Mouse (Mus musculus) forebrain, embryonic 12.5 days (tissue): ENCODE measurements at regions not wholly inside any gene's neighbourhood (a gene's known extent, or its start where the extent isn't known, plus 50 kb on each side); places are given as distances from the start of the nearest gene placed in this dataset.

Experiments used
- ATAC-seq: fragments of 200-750 bp; cut with Nextera tagmentation; 2 replicates; pipeline ENCODE4 v1.8.0; 2017; ENCODE audit warnings: moderate TSS enrichment; ENCODE audit not compliant: low FRiP score
- H3K27ac ChIP-seq: fragments of 300-500 bp; sonication (generic); 2 replicates; pipeline ENCODE4 v1.5.1; 2016; ENCODE audit warnings: mild to moderate bottlenecking
- H3K27me3 ChIP-seq: fragments of 300-500 bp; sonication (generic); 2 replicates; pipeline ENCODE4 v1.6.1; 2016; ENCODE audit warnings: mild to moderate bottlenecking
- H3K36me3 ChIP-seq: fragments of 300-500 bp; sonication (generic); replicated peaks from 2 replicates; pipeline ENCODE4 v1.6.1; 2016; ENCODE audit warnings: mild to moderate bottlenecking
- H3K4me1 ChIP-seq: fragments of 300-500 bp; sonication (generic); 2 replicates; pipeline ENCODE4 v1.6.1; 2016
- H3K4me2 ChIP-seq: fragments of 300-500 bp; sonication (generic); 2 replicates; pipeline ENCODE4 v1.6.1; 2016; ENCODE audit warnings: mild to moderate bottlenecking, moderate library complexity
- H3K4me3 ChIP-seq: fragments of 300-500 bp; sonication (generic); replicated peaks from 2 replicates; pipeline ENCODE4 v1.5.1; 2016; ENCODE audit warnings: mild to moderate bottlenecking
- H3K9ac ChIP-seq: fragments of 300-500 bp; sonication (generic); 2 replicates; pipeline ENCODE4 v1.6.1; 2016; ENCODE audit warnings: mild to moderate bottlenecking
- H3K9me3 ChIP-seq: fragments of 300-500 bp; sonication (generic); 2 replicates; pipeline ENCODE4 v1.6.1; 2016
- WGBS: fragments of 180-500 bp; shearing (Covaris S2); methylation state at CpG from one replicate; pipeline ENCODE4 v1.1.7; 2016; 5-methylcytosine and 5-hydroxymethylcytosine counted together

DNA sequence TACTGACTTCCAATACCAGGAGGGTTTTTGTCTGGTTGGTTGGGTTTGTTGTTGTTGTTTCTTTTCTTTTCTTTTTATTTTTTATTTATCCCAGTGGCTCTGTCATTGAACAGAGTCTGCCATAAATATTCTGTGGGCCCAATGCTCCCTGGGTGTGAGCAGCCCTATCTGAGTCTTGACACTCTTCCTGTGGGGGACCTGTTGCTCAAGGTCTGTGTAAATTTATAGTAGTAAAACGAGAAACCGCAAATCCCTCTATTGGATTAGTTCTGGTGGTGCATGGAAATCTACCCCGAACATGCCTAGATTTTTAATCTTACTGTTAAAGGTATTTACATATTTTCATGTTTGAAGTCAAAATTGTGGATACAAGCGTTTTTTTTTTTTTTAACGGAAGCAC is 395.2 kb downstream of the Atp23 start:
- WGBS, result 89% methylated on average over 5 of the region's 5 CpGs
- no peak overlapping the region for H3K4me2 ChIP-seq

DNA sequence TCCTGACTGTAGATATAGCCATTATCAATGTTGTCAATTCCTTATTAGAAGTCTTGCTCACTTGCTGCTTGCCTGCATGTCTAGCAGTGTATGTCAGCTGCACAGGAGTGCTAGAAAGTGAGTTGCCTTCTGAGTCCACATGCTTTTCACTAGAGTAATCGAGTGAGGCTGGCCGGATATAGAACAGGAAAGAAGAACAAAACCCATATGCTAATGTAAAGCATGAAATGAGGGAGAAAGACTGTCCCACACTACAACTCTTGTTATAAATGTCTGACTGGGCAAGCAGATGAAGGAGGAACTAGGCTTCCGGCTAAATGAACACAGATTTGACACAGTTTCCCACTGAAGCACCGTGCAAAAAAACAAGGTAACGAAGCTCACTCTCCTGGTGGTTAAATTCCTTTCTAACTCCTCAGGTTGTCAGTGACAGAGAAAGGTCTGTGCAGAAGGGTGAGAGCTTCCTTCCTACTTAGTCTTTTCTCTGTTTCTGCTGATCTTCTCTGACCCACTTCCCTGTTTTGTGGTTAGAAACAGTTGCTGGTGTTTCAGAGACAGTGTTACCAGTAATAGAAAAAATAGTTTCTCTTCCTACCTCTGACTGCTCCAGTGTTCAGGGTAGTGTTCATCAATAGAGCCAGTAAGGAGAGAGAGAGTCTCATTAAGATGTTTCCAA is 399.0 kb downstream of the Atp23 start:
- Histone ChIP-seq H3K9ac (no peak overlapping the region), H3K4me1 (peaks cover 4% of the 10 kb centered on the region), H3K4me2 (no peak overlapping the region), H3K27me3 (no peaks in the 10 kb centered on the region), H3K9me3 (no peaks in the 10 kb centered on the region), H3K27ac (no peak overlapping the region), H3K36me3 (no peaks in the 10 kb centered on the region), H3K4me3 (no peak overlapping the region)
- no peak for ATAC-seq
- 49% methylated on average over 5 of the region's 5 CpGs for WGBS

More for the DNA sequence above, 395.2 kb downstream of the Atp23 start:
- Histone ChIP-seq H3K27me3 (no peaks in the 10 kb centered on the region), H3K4me1 (peaks cover 4% of the 10 kb centered on the region), H3K9ac (no peak overlapping the region), H3K36me3 (no peaks in the 10 kb centered on the region), H3K4me3 (no peak overlapping the region), H3K9me3 (no peaks in the 10 kb centered on the region), H3K27ac (no peak overlapping the region)
- ATAC-seq, result no peak

DNA sequence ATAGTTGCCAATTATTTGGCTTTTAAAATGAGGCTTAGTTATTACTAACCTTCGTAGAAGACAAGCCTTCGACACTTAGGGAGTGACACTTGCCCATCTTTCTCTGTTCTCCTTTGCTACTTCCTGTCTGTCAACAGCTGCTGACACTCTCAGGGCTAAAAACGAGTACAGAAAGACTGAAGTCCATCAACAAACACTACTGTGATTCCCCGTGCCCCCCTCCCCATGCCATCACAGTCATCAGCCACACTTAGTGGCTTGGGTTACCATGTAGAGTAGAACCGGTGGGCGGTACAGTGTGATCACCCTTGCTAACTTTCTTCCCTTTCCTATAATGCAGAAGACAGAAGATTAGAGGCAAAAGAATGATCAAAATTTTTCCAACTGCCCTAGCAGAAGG is 402.4 kb downstream of the Atp23 start:
- no peaks in the 10 kb centered on the region for H3K9me3 ChIP-seq
- H3K4me2 ChIP-seq, result no peak overlapping the region
- no peaks in the 10 kb centered on the region for H3K27me3 ChIP-seq
- no peak overlapping the region for H3K27ac ChIP-seq
- peaks cover 4% of the 10 kb centered on the region for H3K4me1 ChIP-seq
- no peaks in the 10 kb centered on the region for H3K36me3 ChIP-seq
- no peak for ATAC-seq
- H3K4me3 ChIP-seq, result no peak overlapping the region
- 88% methylated on average over 6 of the region's 6 CpGs for WGBS
- no peak overlapping the region for H3K9ac ChIP-seq

DNA sequence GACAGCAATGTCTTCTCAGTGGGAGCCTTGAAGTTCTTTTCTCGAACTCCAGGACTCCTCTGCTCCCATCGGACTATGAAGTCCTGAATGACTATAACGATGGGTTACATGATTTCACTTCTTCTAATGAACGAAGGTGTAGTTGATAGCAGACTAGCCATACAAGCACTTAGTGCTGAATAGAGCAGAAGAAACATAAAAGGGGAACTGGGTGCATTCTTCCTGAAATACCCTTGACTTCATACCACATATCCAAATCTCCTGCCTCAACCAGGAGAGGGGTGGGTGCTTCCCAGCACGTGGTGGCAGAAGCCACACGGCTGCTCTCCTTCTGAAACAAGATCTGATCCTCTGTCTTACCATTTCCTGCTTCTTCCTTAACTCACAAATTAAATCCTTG is 407.4 kb downstream of the Atp23 start:
- Histone ChIP-seq H3K27ac (no peak overlapping the region), H3K9me3 (no peaks in the 10 kb centered on the region), H3K27me3 (no peaks in the 10 kb centered on the region), H3K36me3 (no peaks in the 10 kb centered on the region), H3K4me1 (no peaks in the 10 kb centered on the region), H3K4me2 (no peak overlapping the region), H3K9ac (no peak overlapping the region), H3K4me3 (no peak overlapping the region)
- no peak for ATAC-seq
- WGBS, result 90% methylated on average over 6 of the region's 6 CpGs

DNA sequence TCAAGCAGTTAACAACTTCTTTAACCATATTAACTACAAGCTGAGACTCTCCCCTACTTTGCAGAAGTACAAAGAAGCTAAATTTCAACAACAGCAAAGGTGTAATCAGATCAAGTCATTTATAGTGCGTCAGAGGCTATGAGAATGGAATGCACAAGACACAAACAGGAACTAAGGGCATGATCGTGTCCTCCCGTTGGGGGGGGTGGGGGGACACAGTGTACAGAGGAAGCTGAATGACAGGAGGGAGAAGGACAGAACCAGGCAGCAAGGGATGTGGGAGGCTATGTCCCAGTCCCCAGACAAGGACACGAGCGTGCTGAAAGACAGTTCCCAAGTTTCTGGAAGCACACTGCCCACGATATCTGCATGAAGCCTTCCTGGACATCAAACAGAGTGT is 408.9 kb downstream of the Atp23 start:
- WGBS, result 86% methylated on average over 6 of the region's 6 CpGs
- ATAC-seq, result no peak
- H3K9me3 ChIP-seq, result no peaks in the 10 kb centered on the region

DNA sequence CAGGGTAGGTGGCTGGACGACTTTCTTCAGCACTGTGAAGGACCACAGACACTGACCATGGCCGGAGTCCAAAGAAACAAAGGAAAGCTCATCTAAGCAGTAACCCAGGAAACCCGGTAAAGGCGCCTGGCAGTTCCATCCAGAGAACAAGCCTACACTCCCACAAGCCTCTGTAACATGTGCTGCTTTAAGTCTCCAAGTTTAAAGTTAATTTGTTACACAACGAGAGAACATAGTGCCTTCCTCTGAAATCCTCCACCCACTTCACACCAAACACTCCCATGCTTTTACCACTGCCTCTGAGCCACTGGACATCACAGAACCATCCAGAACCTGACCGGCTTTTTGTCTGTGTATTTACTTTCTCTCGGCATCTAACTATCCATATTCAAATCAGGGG is 416.0 kb downstream of the Atp23 start:
- Histone ChIP-seq H3K27ac (no peak overlapping the region), H3K4me1 (no peaks in the 10 kb centered on the region), H3K4me2 (no peak overlapping the region), H3K36me3 (no peaks in the 10 kb centered on the region), H3K9ac (no peak overlapping the region), H3K9me3 (peaks cover 2% of the 10 kb centered on the region; the same call in 1 of the 2 replicates), H3K4me3 (no peak overlapping the region), H3K27me3 (no peaks in the 10 kb centered on the region)
- no peak for ATAC-seq
- WGBS, result 84% methylated on average over 7 of the region's 7 CpGs

More for the DNA sequence above, 408.9 kb downstream of the Atp23 start:
- Histone ChIP-seq H3K4me1 (no peaks in the 10 kb centered on the region), H3K9ac (no peak overlapping the region), H3K27me3 (no peaks in the 10 kb centered on the region), H3K36me3 (no peaks in the 10 kb centered on the region), H3K4me3 (no peak overlapping the region), H3K4me2 (no peak overlapping the region), H3K27ac (no peak overlapping the region)

DNA sequence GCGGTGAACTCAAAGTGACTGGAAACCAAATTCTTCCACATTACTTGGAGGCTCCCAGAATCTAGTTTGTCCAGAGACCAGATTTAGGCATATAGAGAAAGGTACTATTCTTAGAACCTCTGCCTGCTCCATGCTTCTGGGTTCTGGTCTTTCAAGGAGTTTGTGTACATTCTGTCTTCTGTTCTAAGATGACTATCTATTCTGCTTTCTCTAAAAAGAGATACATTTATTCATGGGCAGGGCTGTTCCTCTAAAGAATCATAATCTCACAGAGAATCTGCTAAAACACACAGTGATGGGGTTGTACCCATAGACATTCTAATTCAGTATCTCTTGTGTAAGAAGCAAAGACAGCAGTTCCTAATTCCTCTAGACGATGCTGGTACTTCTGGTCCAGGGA is 417.7 kb downstream of the Atp23 start:
- H3K36me3 ChIP-seq, result no peaks in the 10 kb centered on the region
- 94% methylated on average over 2 of the region's 2 CpGs for WGBS
- no peaks in the 10 kb centered on the region for H3K4me1 ChIP-seq
- H3K4me3 ChIP-seq, result no peak overlapping the region
- no peak for ATAC-seq
- H3K9ac ChIP-seq, result no peak overlapping the region
- H3K9me3 ChIP-seq, result peaks cover 2% of the 10 kb centered on the region; the same call in 1 of the 2 replicates
- H3K4me2 ChIP-seq, result no peak overlapping the region
- no peak overlapping the region for H3K27ac ChIP-seq
- H3K27me3 ChIP-seq, result no peaks in the 10 kb centered on the region

DNA sequence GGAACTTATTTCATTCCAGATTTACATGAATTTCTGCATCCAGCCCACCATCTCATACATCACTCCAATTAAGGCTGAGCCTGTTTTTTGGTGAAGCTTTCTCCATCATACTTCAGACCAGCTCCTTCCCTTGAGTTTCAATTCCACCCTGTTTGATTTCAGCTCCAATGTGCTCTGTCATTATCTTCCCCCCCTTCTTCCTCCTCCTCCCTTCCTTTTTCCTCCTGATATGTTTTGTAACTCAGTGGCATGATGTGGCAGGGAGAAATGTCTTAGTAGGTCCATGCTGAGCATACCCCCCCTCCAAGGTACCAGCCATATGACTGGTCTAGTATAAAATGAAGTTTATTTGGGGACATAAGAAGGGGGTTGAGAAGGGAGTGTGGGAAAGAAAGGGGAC is 420.8 kb downstream of the Atp23 start:
- H3K27ac ChIP-seq, result no peak overlapping the region
- H3K9ac ChIP-seq, result no peak overlapping the region
- H3K4me1 ChIP-seq, result no peaks in the 10 kb centered on the region
- no peak for ATAC-seq
- no peaks in the 10 kb centered on the region for H3K27me3 ChIP-seq
- no peaks in the 10 kb centered on the region for H3K36me3 ChIP-seq
- peaks cover 2% of the 10 kb centered on the region; the same call in 1 of the 2 replicates for H3K9me3 ChIP-seq
- no peak overlapping the region for H3K4me3 ChIP-seq
- H3K4me2 ChIP-seq, result no peak overlapping the region

DNA sequence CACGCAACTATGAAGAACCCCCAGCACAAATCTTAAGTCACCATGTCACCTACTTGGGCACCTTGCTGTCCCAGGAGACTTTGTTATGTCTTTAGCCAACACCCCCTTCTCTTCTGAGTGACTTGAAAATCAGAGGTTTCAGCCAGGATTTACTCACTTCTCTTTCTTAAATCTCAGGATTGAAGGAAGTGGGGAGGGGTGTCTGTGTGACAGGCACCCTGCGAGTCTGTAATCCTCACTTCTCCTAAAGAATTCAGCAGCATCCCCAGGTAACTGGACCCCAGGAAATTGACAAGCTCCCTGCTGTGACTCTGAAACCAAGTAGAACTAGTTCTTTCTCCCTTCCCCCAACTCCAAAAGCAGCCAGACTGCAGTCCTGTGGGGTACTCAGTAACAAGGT is 421.4 kb downstream of the Atp23 start:
- H3K4me2 ChIP-seq, result no peak overlapping the region
- H3K4me3 ChIP-seq, result no peak overlapping the region
- 46% methylated on average over 2 of the region's 2 CpGs for WGBS
- H3K36me3 ChIP-seq, result no peaks in the 10 kb centered on the region
- H3K9ac ChIP-seq, result no peak overlapping the region
- ATAC-seq, result no peak
- H3K27me3 ChIP-seq, result no peaks in the 10 kb centered on the region
- no peak overlapping the region for H3K27ac ChIP-seq
- peaks cover 2% of the 10 kb centered on the region; the same call in 1 of the 2 replicates for H3K9me3 ChIP-seq
- H3K4me1 ChIP-seq, result no peaks in the 10 kb centered on the region

DNA sequence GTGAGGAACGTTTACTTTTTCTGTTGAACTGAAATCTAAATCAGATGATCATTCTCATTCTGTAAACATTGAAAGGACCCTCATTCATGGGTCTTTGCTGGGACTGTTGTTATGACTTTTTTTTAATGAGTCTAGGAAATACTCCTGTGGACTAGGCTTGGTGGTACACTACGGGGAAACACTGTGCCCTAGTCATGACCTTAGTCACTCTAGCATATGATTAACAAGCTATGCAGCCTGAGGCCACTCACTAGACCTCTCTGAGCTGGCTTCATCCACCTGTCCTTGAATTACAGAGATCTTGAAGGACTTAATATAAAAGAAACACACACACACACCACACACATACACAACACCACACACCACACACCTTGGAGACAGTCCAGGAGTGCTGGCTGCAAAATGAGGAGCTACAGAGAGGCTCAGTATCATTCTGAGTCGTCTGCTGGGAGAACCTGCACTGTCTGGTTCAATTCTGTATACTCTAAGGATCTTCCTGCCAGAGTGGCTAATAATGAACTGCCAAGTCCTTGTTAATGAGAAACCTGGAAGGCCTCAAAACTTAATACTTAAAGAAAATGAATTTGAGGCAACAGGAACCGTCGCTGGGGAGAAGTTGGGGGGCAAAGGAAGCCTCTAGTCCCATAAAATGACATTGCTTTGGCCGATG is 428.0 kb downstream of the Atp23 start:
- Histone ChIP-seq H3K4me2 (no peak overlapping the region), H3K9me3 (no peaks in the 10 kb centered on the region), H3K9ac (no peak overlapping the region), H3K27me3 (no peaks in the 10 kb centered on the region), H3K36me3 (no peaks in the 10 kb centered on the region), H3K4me3 (no peak overlapping the region), H3K27ac (no peak overlapping the region), H3K4me1 (no peaks in the 10 kb centered on the region)
- ATAC-seq, result no peak
- 75% methylated on average over 6 of the region's 6 CpGs for WGBS

DNA sequence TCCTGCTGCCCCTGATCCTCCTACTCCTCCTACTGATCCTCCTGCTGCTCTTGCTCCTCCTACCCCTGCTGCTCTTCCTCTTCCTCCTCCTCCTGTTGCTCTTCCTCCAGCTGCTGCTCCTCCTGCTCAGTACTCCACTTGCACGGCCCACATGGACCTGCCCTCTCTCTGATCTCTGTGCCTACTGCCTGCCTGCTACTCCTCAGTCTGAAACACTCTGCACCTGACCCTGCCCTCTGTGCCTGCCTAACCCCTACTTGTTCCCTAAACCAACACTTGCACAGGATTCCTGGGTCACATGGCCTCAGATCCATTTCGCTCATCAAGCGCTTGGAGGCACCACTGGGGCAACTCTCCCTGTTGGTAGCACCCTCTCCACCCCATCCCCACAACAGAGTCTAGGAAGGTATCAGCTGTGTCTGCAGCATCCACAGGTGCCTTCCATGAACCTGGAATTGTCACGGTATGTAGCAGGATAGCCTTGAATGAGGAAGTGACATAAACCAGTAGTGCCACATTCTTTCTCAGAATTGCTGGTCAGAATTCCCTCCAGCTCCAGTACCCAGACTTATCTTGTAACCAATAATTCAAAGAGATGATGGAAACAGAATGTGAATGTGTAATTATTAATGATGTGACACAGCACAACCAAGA is 430.2 kb downstream of the Atp23 start:
- no peaks in the 10 kb centered on the region for H3K9me3 ChIP-seq
- H3K27ac ChIP-seq, result no peak overlapping the region
- H3K4me1 ChIP-seq, result no peaks in the 10 kb centered on the region
- H3K27me3 ChIP-seq, result no peaks in the 10 kb centered on the region
- no peak overlapping the region for H3K9ac ChIP-seq
- ATAC-seq, result no peak
- 71% methylated on average over 4 of the region's 4 CpGs for WGBS
- no peak overlapping the region for H3K4me2 ChIP-seq
- no peak overlapping the region for H3K4me3 ChIP-seq
- no peaks in the 10 kb centered on the region for H3K36me3 ChIP-seq

DNA sequence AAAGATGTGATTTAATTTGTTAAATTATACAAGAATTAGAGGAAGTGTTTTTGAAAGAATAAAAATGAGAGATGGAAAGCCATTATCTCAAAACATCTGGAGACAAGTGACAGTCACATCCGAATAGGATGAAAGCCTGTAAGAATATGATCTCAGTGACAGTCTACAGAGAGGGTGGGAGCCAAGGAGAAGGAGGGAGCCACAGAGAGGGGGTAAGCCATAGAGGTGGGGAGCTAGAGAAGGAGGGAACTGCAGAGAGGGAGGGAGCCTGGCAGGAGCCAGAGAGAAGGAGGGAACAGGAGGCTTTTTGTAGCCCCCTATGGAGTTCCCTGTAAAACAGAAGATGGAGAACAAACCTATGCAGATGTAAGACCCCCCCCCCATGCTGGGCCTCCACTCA is 438.4 kb downstream of the Atp23 start:
- Histone ChIP-seq H3K27me3 (no peaks in the 10 kb centered on the region), H3K4me2 (no peak overlapping the region), H3K4me3 (no peak overlapping the region), H3K9ac (no peak overlapping the region), H3K36me3 (no peaks in the 10 kb centered on the region), H3K4me1 (no peaks in the 10 kb centered on the region), H3K27ac (no peak overlapping the region), H3K9me3 (no peaks in the 10 kb centered on the region)
- whole genome bisulfite sequencing, result 82% methylated on average over 1 of the region's 1 CpGs
- ATAC-seq, result no peak

DNA sequence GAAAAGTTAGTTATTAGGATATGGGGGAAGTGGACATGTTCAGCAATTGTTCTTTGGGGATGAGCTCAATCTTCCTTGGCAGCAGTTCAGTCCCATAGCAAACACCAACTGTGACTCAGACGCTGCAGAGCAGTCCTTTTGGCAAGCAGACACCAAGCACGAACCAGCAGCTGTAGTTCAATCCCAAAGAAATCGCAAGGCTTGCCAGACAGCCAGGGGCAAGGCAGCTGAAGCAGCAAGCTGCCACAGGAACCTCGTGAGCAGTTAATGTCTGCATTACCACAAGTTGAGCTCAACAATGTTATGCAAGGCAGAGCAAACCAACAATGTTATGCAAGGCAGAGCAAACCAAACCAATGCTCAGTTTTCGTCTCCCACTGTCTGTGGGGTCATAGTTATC is 442.6 kb downstream of the Atp23 start:
- 89% methylated on average over 5 of the region's 5 CpGs for WGBS
- no peak overlapping the region for H3K27ac ChIP-seq
- no peaks in the 10 kb centered on the region for H3K4me1 ChIP-seq
- H3K36me3 ChIP-seq, result no peaks in the 10 kb centered on the region
- no peak for ATAC-seq
- no peaks in the 10 kb centered on the region for H3K27me3 ChIP-seq
- H3K4me3 ChIP-seq, result no peak overlapping the region
- H3K9ac ChIP-seq, result no peak overlapping the region
- H3K4me2 ChIP-seq, result no peak overlapping the region
- H3K9me3 ChIP-seq, result no peaks in the 10 kb centered on the region
